Mouse (Mus musculus) right cerebral cortex, postnatal 14 days (tissue): ENCODE data around the gene Rgl1.
"Not testable (repeated sequence)": the region's sequence is repeated elsewhere in the genome, so short reads cannot be mapped to it uniquely, and the experiment has no call there.

Source experiments
- DNase-seq: peaks from one replicate; pipeline ENCODE4 v3.0.0; 2022

Rgl1 gene

DNA sequence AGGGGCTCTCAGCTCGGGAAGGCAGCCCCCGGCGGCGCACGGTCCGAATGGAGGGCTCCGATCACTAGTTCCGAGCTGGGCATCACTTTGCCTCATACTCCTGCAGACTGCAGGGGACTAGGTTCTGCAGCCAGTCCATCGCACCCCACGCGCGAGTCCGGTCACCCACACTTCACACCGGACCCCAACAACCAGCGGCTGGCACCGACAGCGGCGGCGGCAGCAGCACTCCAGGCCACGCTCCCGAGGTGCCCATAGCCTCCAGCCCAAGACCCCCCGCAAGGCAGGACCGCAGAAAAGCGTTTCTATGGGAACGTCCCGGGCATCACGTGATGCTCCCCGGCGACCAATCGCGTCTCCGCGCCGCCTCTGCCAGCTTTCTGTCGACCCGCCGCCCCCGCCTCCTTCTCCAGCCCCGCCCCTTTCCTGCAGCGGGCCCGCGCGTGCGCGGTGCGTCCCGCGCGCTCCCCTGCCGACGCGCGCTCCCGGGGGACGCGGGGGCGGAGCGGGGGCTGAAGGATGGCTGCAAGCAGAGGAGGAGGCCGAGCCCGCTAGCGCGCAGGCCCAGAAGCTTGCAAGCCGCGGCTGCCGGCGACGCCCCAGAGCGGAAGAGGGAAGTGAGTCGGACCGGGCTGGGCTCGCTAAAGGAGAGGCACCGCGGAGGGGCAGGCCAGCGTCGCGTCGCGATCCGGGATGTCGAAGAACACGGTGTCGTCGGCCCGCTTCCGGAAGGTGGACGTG is at the start of gene Rgl1, which contains the start of gene Arpc5:
TSS of gene Rgl1 (minus strand) at position 320 of the 741 bp plus-strand sequence.
TSS of gene Arpc5 (plus strand) at position 511 of the 741 bp plus-strand sequence.
- peak; percentile 97 for DNase-seq

DNA sequence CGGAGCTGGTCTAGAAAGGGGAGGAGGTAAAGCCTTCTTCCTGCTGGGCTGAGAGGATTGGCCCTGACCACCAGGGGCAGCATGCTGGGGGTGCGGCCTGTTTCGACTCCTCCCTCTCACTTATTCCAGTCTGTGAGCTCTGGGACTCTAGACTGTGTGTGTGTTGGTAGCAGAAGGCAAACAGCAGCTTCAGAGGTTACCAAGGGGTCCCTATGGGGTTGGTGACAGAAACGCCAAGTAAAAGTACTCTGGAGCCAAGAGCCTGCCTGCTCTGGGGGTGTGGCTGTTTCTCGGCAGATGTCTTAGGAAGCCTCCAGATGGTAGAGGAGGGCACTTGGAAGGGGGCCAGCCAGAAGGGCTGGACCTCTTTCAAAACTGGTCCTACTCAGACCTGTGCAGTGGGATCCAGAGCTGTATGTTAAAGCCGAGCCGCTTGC is 49.1 kb upstream of the Rgl1 start:
- DNase-seq = peak; percentile 39

DNA sequence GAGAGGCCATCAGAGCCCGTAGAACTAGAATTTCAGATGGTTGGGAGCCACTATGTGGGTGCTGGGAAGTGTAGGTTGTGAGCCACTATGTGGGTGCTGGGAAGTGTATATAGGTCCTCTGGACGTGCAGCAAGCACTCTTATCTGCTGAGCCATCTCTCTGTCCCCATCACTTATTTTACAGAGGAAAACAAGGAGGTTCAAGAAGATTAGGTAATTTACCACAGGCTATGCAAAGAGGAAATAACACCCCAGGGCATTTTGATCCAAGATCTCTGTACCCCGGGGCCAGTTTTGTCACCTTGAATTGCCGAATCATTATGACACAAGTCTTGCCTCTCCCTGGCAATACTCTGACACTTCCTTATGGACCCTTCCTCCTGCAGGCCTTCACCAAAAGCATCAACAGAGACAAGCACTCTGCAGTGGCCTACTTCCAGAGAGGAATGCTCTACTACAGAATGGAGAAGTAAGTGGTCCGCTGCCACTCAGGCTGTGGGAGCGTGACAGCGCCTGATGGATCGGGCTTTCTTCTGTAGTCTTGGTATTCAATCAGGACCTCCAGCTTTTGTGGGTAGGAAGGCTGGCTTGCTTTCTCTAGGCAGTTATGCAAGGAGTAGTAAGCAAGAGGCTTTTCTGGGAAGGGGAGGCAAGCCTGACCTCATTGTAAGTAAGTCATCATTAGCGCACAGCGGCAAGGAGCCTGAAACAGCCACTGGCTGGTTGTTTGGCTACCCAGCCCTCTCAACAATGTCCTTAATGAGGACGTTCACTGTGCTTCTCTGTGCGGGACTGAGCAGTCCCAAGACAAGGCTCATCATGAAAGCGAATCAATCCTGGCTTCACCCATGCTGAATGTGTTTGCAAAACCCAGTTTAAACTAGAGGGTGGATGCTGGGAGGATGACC is 44.6 kb upstream of the Rgl1 start:
- DNase-seq = no peak

DNA sequence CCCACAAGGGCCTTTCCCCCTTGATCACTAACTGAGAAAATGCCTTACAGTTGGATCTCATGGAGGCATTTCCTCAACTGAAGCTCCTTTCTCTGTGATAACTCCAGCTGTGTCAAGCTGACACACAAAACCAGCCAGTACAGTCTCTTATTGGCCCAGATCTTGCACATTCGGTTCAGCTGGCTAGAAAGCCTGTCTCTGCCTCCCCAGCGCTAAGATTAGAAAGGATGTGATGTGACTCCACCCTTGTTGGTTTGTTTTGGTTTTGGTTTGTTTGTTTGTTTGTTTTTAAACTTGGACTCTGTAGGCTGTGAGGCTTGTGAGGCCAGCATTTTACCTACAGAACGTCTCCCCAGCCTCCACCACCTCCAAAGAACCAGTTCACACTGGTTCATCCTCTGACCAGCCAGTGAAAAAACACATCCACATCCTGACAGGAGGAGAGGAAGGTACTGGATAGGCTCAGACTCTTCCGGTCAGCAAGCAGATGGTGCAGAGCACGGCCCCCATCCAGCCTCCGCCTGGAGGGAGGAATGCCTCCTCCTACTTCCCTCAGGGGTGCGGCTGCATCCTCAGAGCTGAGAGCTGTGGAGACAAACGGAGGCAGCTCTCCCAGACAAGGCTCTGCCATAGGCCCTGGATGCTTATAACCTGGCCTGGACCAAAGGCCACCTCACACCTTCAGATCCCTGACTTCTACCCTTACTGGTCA is 43.5 kb upstream of the Rgl1 start:
- no peak for DNase-seq

DNA sequence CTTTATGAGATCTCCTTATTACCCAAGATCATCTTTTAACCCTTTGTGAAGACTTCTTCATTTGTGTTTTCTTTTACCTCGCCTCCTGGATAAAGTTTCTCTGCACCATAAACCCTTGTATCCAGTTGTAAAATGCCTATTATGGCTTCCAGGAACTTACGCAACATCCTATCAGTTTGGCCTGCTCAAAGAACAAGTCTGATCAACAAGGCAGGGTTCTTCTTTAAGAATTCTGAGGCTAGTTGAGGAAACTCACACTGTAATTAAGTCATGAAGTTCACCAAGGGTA is 42.2 kb upstream of the Rgl1 start:
- no peak for DNase-seq

DNA sequence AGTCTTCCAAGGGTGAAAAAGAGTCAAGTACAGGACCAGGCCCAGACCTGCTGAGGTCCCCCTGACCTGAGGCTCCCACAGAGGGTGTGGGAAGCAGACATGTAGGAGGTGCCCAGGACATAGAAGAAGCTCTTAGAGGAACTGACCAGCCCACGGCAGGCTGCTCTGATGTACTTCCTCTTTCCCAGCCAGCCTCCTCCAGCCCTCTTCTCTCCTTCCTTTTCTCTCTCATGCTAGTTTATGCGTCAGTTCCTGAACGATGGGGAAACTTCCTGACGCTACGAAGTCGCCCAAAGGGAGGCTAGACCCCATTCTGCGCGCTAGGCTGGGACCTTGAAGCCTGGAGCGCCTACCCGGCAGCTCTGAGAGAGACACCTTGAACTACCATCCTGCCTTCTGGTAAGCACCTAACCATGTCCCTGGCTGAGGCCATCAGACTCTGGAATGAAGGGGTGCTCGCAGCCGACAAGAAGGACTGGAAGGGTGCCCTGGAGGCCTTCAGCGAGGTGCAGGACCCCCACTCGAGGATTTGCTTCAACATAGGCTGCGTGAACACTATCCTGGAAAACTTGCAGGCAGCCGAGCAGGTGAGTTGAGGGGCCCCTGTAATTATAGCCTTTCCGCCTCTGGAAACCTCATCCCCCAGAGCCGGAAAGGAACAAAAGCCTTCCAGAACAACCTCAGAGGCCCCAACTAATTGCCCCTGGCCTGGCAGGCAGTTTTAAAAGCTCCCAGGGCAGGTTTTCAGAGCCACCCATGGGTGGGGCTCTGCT is 41.7 kb upstream of the Rgl1 start:
- no peak for DNase-seq

DNA sequence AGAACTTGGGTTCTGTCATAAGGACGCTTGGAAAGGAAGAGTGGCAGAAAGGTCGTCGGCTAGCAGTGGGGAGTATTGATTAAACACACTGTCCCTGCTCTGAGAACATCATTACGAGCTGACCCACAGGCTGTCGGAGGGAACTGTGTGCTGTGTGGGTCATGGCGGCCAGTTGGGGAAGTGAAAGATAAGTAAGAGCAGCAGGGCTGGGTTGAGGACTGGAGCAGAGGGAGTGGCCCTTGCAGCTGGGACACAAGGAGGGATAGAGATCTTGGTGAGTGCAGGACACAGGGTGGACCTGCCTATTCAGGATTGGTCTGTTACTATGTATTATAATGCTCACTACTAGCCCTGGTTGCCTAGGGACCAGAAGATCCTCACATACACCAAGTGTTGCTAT is 38.8 kb upstream of the Rgl1 start:
- no peak for DNase-seq

DNA sequence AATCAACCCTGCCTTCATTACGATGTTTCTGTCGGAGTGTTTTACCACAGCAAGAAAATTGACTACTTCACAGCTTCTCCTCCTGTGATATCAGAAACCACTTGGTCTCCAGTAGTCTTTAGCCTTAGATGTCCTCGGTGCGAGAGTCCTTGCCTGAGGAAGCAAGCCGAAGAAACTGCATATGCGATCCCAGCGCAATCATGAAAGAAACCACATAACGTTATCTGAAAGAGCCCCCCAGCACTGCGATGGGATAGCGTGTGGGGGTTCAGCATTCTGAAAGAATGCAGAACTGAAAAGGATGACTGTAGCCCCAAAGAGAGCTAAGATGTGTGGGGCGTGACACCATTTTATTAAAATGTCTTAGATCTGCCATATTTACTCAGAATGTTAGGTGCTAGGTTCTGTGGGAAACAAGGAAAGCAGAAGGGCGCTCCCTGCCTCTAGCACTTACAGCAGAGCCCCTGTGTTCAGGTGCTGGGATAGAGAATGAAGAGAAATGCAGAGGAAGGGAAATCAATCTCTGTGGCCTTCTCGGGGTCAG is 34.6 kb upstream of the Rgl1 start:
- DNase-seq = no peak

DNA sequence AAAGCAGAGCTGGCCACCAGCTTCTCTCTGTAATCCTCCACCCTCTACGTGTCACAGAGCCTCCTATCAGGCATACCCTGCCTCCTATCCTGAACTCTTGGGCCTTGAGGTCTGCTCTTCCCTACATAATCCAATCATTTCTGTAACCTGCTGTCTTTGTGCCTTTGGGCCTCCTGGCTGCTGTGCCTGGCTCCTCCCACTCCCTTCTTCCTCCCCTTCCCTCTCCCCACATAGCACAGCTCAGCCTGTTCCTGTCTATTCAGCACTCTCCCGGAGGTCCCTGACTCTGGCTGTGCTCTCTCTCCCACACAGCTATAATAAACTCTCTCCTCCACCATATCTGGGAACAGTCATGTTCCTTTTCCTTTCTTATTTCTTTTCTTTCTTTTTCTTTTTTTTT is 33.7 kb upstream of the Rgl1 start, which contains the start of gene Ncf2:
TSS of gene Ncf2 (plus strand) at position 298 of the 400 bp plus-strand sequence.
- no peak for DNase-seq

DNA sequence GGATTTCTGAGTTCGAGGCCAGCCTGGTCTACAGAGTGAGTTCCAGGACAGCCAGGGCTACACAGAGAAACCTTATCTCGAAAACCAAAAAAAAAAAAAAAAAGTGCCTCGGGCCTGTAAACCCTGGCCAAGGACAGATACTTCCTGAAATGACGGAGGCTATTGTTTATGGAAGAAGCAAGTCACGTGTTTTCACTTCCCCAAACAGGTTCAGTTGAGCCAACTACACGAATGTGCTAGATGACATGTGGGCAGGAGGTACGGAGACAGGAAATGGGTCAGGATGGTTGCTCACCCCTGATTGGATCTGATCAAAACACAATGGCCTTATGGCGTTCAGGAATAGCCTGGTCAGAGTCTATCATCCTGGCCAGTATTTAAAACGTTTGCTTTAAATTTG is 32.0 kb upstream of the Rgl1 start:
- no peak for DNase-seq

DNA sequence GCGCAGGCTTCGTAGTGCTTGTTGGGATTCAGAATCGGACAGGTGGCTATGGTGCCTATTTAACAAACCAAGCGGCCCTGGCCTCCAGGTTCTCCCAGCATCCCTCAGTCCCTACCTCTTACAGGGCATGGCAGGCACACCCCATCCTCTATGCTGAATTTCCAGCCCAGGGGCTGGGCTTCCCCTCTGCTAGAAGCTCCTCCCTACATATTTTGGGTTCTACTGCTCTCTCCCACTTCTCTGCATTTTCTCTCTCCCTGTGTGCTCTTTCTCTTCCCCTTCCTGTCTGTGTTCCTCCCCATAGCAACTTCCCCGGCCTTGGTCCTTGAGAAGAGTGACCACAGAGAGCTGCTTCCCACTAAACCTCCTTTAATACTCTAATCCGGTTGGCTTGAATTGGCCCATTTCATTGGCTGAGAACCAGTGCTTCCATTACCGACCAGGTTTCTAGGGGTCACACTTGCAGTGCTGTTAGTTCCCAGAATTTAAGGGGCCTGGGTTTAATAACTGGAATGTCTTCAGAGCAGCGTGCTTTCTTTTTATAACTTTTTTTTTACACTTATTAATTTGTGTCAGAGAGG is 30.6 kb upstream of the Rgl1 start:
- no peak for DNase-seq

DNA sequence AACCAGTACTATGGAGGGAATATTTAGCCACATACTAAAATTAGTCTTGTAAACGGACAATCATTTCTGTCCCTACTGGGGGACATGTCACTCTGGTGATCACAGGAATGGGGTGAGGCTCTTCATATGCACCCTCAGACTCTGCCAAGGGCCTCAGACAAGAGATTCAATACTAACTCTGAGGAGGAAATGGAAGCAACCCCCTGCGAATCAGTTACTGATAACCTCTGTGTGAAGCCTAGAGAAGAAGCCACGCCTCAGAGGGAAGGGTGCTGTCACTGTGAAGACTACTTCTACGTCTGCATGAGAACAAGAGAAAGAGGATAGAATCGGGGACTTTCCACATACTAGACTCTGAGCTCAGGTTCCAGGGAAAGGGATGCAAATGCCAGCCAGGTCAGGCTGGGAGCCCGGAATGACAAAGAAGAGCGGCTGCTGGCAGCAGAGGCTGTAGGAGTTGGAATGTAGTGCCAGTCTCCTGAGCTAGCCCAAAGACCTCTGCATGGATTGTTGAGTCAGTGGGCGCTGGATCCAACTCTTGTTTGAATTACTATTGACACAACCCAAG is 29.6 kb upstream of the Rgl1 start:
- no peak for DNase-seq

DNA sequence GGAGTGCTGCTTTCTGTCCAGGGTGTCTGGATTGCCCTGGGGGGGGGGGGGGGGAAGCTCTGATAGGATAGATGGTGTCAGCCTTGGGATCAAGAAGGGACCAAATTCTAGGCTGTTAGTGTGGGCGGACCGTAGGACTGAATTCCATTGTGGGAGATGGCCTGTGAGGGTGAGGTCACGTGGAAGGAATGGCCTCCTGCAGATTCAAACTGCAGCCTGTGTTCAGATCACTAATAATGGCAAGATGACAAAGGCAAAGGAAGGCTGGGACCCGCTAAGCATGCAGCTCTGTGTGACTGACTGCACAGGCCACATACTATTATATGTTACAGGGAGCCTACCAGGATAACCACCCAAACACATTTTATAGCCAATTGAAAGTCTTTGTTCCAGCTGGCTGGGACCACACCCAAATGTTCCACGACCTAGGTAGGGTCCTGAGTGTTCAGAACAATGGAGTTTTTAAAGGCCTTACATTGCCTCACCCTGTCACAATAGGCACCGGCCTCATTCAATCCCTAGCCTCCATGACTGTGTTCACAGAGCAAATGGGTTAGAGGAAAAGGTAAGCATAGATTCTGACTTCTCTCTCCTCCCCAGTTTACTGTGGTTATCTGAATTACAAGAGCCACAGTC is 27.5 kb upstream of the Rgl1 start:
- no peak for DNase-seq

DNA sequence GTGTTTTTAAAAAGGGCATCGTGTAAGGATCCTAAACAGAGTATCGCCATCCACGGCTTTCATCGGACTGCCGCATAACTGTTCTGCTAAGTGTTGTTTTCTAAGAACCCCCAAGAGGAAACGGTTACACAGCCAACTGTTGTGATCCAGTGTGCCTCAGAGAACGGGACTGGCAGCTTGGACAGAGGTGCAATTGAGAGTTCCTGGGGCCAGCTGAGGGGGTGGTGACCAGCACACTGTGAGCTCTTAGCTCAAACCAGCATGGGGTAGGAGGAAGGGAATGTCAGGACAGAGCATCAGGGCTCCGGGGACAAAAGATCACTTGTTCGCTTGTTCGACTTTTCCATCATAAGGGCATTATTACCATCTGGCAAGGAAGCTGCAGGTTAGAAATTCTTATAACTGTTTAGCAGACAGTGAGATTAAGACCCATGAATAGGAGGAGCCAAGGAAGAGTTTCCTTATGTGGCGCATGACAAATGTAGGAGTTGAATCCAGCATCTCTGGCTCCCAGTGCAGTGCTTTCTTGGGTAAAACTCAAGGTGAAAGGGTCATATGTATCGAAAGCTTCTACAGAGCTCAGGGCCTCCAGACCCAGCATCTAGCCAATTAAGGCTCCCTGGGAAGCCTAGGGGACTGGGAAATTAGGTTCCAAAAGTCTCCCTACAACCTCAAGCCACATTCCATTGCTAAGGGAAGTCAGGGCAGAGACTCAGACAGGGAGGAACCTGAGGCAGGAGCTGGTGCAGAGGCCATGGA is 26.8 kb upstream of the Rgl1 start:
- no peak for DNase-seq

DNA sequence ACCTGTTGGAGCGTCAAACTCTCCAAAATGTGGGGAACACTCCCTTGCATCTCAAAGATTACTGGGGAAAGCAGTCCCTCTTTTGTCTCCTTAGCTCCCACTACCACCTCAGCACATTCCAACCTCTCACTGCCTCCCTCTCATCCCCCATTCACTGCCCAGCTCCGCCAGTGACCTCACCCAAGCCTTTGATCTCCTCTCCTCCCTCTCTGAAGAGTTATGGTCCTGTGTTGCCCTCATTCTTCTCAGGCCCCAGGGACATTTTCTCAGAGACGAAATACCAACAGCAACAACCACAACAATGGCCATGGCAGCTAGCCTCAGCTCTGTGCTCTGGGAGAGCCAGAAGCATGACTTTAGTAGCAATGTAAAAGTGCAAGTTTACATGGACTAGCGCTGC is 25.1 kb upstream of the Rgl1 start:
- no peak for DNase-seq

DNA sequence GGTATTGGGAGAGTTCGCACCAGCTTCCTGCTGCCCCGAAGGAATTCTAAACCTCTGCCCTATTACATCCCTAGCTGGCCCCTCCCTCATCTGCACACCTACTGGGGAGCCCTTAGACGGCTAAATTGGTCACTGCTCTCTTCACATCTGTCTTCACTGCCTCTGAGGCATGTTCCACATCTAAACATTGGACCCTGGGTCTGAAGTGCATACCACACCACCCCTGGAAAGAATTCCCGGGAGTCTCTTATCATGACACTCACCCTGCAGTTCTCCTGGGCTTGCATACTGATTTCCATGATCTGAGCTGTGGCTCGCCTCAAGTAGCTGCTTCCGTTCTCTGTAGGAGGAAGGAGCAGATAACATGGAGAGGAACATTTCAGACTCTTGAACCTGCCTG is 24.7 kb upstream of the Rgl1 start:
- no peak for DNase-seq

DNA sequence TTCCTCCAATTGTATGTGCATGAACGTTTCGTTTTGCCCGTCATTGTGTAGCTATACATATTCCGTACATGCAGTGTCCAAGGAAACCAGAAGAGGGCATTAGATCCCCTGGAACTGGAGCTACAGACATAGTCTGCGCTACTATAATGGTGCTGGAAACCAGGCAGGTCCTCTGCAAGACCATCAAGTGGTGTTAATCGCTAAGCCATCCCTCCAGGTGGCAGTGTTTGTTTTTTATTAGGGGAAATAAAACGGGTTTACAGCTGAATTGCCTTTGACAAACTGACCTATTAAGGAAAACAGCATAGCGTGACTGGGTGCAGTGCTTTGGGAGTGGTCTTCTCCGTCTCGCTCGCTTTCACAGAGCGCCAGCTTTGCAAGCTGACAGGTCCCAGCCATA is 24.1 kb upstream of the Rgl1 start:
- no peak for DNase-seq

DNA sequence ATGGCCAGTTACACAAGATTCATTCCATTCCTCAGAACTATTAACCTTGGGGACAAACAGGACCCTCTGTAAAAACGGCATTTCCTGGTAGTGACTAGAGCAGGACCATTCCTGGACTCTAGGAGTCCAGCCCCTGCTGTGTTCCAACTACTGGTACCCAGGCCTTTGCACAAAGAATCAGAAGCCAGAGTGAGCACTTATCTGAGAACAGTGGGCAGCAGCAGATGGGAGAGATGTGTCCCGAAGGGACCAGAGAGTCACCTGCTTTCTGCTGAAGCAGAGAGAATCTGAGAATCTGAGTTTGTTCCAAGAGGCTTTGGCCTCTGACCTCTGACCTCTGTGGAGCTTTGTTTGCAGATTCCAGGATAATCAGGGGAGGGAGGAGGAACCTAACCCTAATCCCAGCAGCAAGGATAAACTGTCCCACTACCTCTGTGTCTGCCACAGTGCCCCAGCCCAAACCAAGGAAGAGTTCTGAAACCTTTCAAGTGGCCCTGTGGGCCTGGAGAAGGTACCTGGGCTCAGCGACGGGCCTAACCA is 22.0 kb upstream of the Rgl1 start:
- no peak for DNase-seq

DNA sequence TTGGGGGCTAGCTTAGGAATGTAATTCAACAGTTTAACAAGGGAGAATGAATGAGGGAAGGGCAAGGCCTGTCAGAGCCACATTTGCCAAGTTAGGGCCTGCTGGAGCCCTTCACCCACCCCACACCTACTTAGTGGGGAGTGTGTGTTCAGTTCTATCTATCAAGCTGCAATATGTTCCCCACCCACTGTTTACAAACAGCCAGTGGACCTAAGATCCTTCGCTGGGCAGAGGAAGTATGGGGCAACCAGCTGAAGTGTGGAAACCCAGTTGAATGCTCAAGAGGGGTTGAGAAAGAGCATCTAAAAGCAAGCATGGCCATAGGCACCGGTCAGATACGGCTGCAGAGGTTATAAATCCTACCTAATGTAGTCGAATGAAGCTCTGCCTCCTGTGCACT is 20.8 kb upstream of the Rgl1 start:
- DNase-seq = no peak

DNA sequence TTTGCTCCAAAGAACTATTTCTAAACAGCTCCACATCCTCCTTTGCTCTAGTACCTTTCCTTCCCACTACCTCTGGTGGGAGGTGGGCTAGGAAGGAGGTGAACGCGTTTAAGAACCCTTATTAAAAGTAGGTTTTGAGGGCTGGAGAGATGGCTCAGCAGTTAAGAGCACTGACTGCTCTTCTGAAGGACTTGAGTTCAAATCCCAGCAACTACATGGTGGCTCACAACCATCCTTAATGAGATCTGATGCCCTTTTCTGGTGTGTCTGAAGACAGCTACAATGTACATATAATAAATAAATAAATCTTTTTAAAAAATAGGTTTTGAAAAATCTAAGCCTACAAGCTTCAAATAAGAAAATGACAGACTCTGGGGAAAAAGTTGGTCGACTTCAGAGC is 19.3 kb upstream of the Rgl1 start:
- not testable (repeated sequence) for DNase-seq
